In the genomic region with DNA sequence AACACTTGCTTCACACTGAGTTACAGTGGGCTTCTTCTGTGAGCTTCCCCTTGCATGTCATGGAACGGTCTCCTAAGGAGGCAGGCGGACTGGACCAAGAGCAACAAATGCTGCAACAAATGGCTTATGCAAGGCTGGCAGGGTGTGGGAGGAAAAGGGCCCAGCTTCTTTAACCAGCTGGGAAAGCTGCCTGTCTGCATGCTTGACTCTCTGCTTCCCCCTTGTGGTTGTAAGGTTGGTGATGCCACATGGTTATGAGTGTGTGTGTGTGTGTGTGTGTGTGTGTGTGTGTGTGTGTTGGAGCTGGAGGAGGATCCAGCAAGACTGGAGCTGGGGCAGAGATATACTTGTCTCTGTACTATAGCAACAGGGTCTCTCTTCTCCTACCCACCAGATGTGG, we compare ENCODE assay signal across 8 mouse cellular contexts. TPM values are rescaled to one million over a fixed set of nuclear protein-coding genes. Genes with fewer than 3 reads are reported as not detected.
A peak's percentile ranks its signal among the peaks of the same experiment; 100 is the strongest.
DNase-seq lines count a peak whose midpoint lies in the region; ATAC-seq and TF ChIP-seq lines count a peak whose summit lies in the region.

No protein-coding gene starts in this region.

- H3K27ac ChIP-seq in forebrain, postnatal 0 days (ENCODE audit: low read depth, low read length): no peak overlapping the region
- no peak overlapping the region; the same call in 1 of the 2 replicates for H3K27ac ChIP-seq in lung, embryonic 15.5 days

- intact Hi-C loops in heart, postnatal 36 days (cut with DNase I): loop anchor here (1.0 to 2.0 kb wide), 3 partner anchors 27 to 83 kb away; no protein-coding TSS in a partner anchor

- H3K4me3 ChIP-seq in forebrain, postnatal 0 days (ENCODE audit: low read depth, low read length): no peak overlapping the region
- no peak overlapping the region for H3K4me3 ChIP-seq in lung, embryonic 15.5 days

- no peak overlapping the region for H3K4me2 ChIP-seq in forebrain, postnatal 0 days (ENCODE audit: low read depth)
- no peak overlapping the region for H3K4me2 ChIP-seq in lung, embryonic 15.5 days

- no peaks in the 10 kb centered on the region for H3K36me3 ChIP-seq in forebrain, postnatal 0 days (ENCODE audit: insufficient read depth)
- no peaks in the 10 kb centered on the region for H3K36me3 ChIP-seq in lung, embryonic 15.5 days

- TF ChIP-seq CTCF in forebrain, postnatal 0 days (IDR thresholded peaks at IDR 0.05; ENCODE audit: low read depth): peak; percentile 97

- peak; percentile 60 for ATAC-seq in forebrain, postnatal 0 days
- ATAC-seq in lung, embryonic 15.5 days (ENCODE audit: borderline replicate concordance, extremely low read depth, low FRiP score, low TSS enrichment): peak; percentile 62

- H3K27me3 ChIP-seq in forebrain, postnatal 0 days (ENCODE audit: insufficient read depth, low read length): no peaks in the 10 kb centered on the region
- no peaks in the 10 kb centered on the region for H3K27me3 ChIP-seq in lung, embryonic 15.5 days

- DNase-seq in NIH3T3 (ENCODE audit: low read depth): peak; percentile 97
- peak; percentile 65 to 70 for DNase-seq in cerebellum, adult 18-20 months
- peak; percentile 83 for DNase-seq in forebrain, postnatal 0 days
- peak; percentile 75 to 82 for DNase-seq in heart, postnatal 36 days
- DNase-seq in layer of hippocampus, adult 9-11 months: peak; percentile 90
- DNase-seq in right cerebral cortex, postnatal 14 days: peak; percentile 77
- DNase-seq in yolk sac, embryonic 10.5 days (ENCODE audit: low spot score): peak; percentile 82

- WGBS in forebrain, postnatal 0 days: 11% methylated on average over 2 of the region's 2 CpGs
- WGBS in lung, embryonic 15.5 days: 15% methylated on average over 2 of the region's 2 CpGs

- H3K9ac ChIP-seq in forebrain, postnatal 0 days: no peak overlapping the region
- H3K9ac ChIP-seq in lung, embryonic 15.5 days: no peak overlapping the region

- H3K9me3 ChIP-seq in forebrain, postnatal 0 days (ENCODE audit: low read length): no peaks in the 10 kb centered on the region
- no peaks in the 10 kb centered on the region for H3K9me3 ChIP-seq in lung, embryonic 15.5 days

- H3K4me1 ChIP-seq in forebrain, postnatal 0 days (ENCODE audit: insufficient read depth): 0 out of 2 replicates have a peak, but pooled peaks cover 3% of the 10 kb centered on the region
- peaks cover 4% of the 10 kb centered on the region; the same call in 1 of the 2 replicates for H3K4me1 ChIP-seq in lung, embryonic 15.5 days

RNA-seq across cellular contexts. Expression of a gene that starts 23.1 kb away (rescaled TPM):
- total RNA-seq in forebrain, postnatal 0 days (2014; rRNA removed): 0.48 TPM in 1 of 2 replicates, not detected in the other
- polyA plus RNA-seq in forebrain, postnatal 0 days (2015; fragmentation: Nextera tagmentation; extraction: Ambion mirVana): 0.29 TPM in 1 of 2 replicates, not detected in the other
- under 1 TPM; 0.27 to 0.36 TPM for total RNA-seq in heart, postnatal 36 days (2021)
- polyA plus RNA-seq in lung, embryonic 15.5 days (2015; fragmentation: Nextera tagmentation; extraction: Ambion mirVana): 0.21 and 0.42 TPM in 2 replicates

RNA-seq across cellular contexts. Expression of a gene that starts 24.9 kb away (rescaled TPM):
- total RNA-seq in forebrain, postnatal 0 days (2014; rRNA removed): 99.0 and 102 TPM in 2 replicates
- 128 and 142 TPM in 2 replicates for polyA plus RNA-seq in forebrain, postnatal 0 days (2015; fragmentation: Nextera tagmentation; extraction: Ambion mirVana)
- total RNA-seq in heart, postnatal 36 days (2021): 10 to 100 TPM; 80.6 to 93.5 TPM
- polyA plus RNA-seq in lung, embryonic 15.5 days (2015; fragmentation: Nextera tagmentation; extraction: Ambion mirVana): 498 and 524 TPM in 2 replicates

RNA-seq across cellular contexts. Expression of a gene that starts 42.0 kb away (rescaled TPM):
- 30.2 and 40.7 TPM in 2 replicates for total RNA-seq in forebrain, postnatal 0 days (2014; rRNA removed)
- polyA plus RNA-seq in forebrain, postnatal 0 days (2015; fragmentation: Nextera tagmentation; extraction: Ambion mirVana): 18.1 and 19.7 TPM in 2 replicates
- 1 to 10 TPM; 3.9 to 4.6 TPM for total RNA-seq in heart, postnatal 36 days (2021)
- polyA plus RNA-seq in lung, embryonic 15.5 days (2015; fragmentation: Nextera tagmentation; extraction: Ambion mirVana): 276 and 280 TPM in 2 replicates
